ENCODE assay signal across 12 mouse cellular contexts in genomic region chr9:51517643-51518042, GRCm38 (mm10).
A peak's percentile ranks its signal among the peaks of the same experiment; 100 is the strongest.
DNase-seq lines count a peak whose midpoint lies in the region; ATAC-seq and TF ChIP-seq lines count a peak whose summit lies in the region.
"Had no signal": no experiment of that assay in that cellular context is flagged by ENCODE, and none has a peak within 500 bp of the region (broad histone marks: within the 10 kb centered on the region; RNA-seq: fewer than 3 reads in every experiment).

No protein-coding gene starts in this region.

- intact Hi-C loops in gastrocnemius, adult 2 months (cut with DNase I), result no loop called here
- intact Hi-C loops in left cerebral cortex, postnatal 36 days (cut with DNase I), result no loop called here
- intact Hi-C loops in heart, postnatal 36 days (cut with DNase I), result no loop called here

- ATAC-seq in megakaryocyte progenitor cell, adult 5-6 weeks (replicated peaks; ENCODE audit: poor library complexity), result no peak
- ATAC-seq: CD4-positive, CD25-positive, alpha-beta regulatory T cell, adult 4 months; intestine, postnatal 0 days had no signal

- H3K4me3 ChIP-seq in gastrocnemius, adult 2 months, result no peak overlapping the region
- H3K4me3 ChIP-seq: liver, embryonic 15.5 days; midbrain, embryonic 10.5 days had no signal

- peak overlapping the region; percentile 38; the same call in 1 of the 2 replicates for H3K27ac ChIP-seq in gastrocnemius, adult 2 months
- H3K27ac ChIP-seq: liver, embryonic 15.5 days; midbrain, embryonic 10.5 days; stomach, postnatal 0 days had no signal

- TF ChIP-seq CTCF in gastrocnemius, adult 2 months (IDR thresholded peaks at IDR 0.05), result no peak

- DNase-seq in gastrocnemius, adult 2 months, result peak; percentile 20
- no peak for DNase-seq in gastrocnemius, postnatal 4 days (ENCODE audit: low spot score in 2 of 2)
- DNase-seq in brain, adult 2 months (ENCODE audit: low read depth, low spot score), result peak; percentile 84
- peak; percentile 60 to 77 for DNase-seq in layer of hippocampus, adult 8-10 months (ENCODE audit: low spot score in 2 of 2)
- peak; percentile 29 to 42 for DNase-seq in left cerebral cortex, postnatal 36 days (ENCODE audit: low spot score in 2 of 2)
- no peak for DNase-seq in heart, postnatal 36 days

Comparison
In these comparisons a context has a peak if more than half of its experiments do, and no peak if none do; other contexts are left out.
1. DNase-seq: peak in gastrocnemius, adult 2 months (single experiment), brain, adult 2 months (single experiment), layer of hippocampus, adult 8-10 months (2 of 2) and left cerebral cortex, postnatal 36 days (2 of 2); none in gastrocnemius, postnatal 4 days (0 of 2) and heart, postnatal 36 days (0 of 2).